Mouse (Mus musculus): ENCODE measurements around the gene Vgll4.

- TF ChIP-seq POLR2A (IDR thresholded peaks at IDR 0.05; ENCODE audit: low read depth, low read length) (no peak), ZNF384 (IDR thresholded peaks at IDR 0.05; ENCODE audit: low read depth, low read length) (no peak), EP300 (IDR thresholded peaks at IDR 0.05; ENCODE audit: low read length) (no peak)
Observed at GRCm38 (mm10) chr6:114909801-114910200, 60.0 kb downstream of the Vgll4 start.

All from CH12.LX (cell line).